Mouse (Mus musculus): ENCODE results near the gene Sbf1. TPM values are rescaled to one million over a fixed set of nuclear protein-coding genes. Genes with fewer than 3 reads are reported as not detected.

The Sbf1 gene
- polyA plus RNA-seq, 1 experiment from 2014 or later: 38.3 TPM

DNA sequence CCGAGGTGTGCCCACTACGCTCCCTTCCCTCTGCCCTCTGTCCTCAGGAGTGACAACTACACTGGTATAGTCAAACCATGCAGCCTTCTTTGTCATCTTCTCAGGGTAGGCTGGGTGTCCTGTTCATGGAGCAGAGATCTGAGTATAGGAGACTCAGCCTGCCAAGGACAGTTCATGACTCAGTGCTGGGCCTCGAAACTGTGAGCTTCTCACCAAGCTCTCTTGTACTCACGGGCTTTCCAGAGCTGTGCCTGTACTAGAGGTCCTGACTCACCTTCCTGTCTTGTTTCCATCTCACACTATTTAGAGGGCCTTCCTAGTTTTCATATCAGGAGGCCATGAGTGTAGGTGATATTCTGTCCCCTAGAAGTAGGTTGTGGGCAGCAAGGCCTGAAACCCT, 37.7 kb downstream of the Sbf1 start:
- 89% methylated on average over 4 of the region's 4 CpGs for WGBS
- Histone ChIP-seq H3K4me2 (no peak overlapping the region), H3K27ac (replicated peaks) (no peak overlapping the region), H3K9me3 (no peaks in the 10 kb centered on the region), H3K36me3 (peaks cover 87% of the 10 kb centered on the region), H3K9ac (no peak overlapping the region), H3K4me3 (no peak overlapping the region), H3K4me1 (no peaks in the 10 kb centered on the region), H3K27me3 (replicated peaks) (no peaks in the 10 kb centered on the region)
- ATAC-seq (ENCODE audit: extremely low read depth, insufficient number of reproducible peaks, low FRiP score, low TSS enrichment): no peak

DNA sequence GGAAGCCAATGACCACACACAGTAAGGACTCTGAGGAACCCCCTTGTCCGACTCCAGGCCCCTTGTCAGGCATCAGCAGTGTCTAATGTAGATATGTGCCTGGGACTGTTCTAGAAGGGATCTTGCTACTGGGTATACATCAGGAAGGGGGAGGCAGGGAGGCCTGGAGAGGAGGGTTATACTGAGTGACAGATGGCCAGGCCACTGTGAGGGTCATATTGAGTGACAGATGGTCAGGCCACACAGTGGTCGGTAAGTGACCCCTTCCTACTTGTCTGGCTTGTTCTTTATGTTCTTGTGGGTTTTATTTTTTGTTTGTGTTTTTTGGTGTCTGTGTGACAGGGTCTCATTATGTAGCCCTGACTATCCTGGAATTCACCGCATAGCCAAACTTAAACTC, 39.6 kb downstream of the Sbf1 start:
- Histone ChIP-seq H3K9me3 (no peaks in the 10 kb centered on the region), H3K4me2 (no peak overlapping the region), H3K4me1 (no peaks in the 10 kb centered on the region), H3K9ac (no peak overlapping the region), H3K27me3 (replicated peaks) (no peaks in the 10 kb centered on the region), H3K4me3 (no peak overlapping the region), H3K27ac (replicated peaks) (no peak overlapping the region), H3K36me3 (peaks cover 83% of the 10 kb centered on the region)
- 78% methylated on average over 3 of the region's 3 CpGs for WGBS
- ATAC-seq (ENCODE audit: extremely low read depth, insufficient number of reproducible peaks, low FRiP score, low TSS enrichment): no peak

DNA sequence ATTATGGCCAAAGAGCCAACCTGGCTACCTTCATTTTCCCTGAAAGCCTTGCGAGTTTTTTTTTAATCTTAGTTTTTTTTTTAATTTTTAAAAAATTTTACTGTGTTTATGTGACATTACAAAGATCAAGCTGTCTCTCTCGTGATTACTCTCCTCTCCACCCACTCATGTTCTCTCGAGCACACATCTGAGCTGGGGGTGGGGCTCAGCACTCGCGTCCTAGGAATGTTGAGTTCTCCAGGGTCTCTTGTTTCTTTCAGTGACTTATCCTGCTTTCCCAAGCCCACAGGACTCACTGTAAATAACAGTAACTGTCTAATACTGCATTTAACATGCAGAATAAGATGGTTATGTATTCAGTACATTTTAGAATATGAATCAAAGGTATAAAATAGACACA, 50.6 kb downstream of the Sbf1 start:
- no peaks in the 10 kb centered on the region for H3K9me3 ChIP-seq
- H3K36me3 ChIP-seq: peaks cover 70% of the 10 kb centered on the region
- H3K4me2 ChIP-seq: no peak overlapping the region
- H3K27ac ChIP-seq (replicated peaks): no peak overlapping the region
- no peaks in the 10 kb centered on the region for H3K27me3 ChIP-seq (replicated peaks)
- H3K4me1 ChIP-seq: no peaks in the 10 kb centered on the region
- no peak overlapping the region for H3K4me3 ChIP-seq
- 53% methylated on average over 5 of the region's 5 CpGs for WGBS
- no peak overlapping the region for H3K9ac ChIP-seq
- no peak for ATAC-seq (ENCODE audit: extremely low read depth, insufficient number of reproducible peaks, low FRiP score, low TSS enrichment)

DNA sequence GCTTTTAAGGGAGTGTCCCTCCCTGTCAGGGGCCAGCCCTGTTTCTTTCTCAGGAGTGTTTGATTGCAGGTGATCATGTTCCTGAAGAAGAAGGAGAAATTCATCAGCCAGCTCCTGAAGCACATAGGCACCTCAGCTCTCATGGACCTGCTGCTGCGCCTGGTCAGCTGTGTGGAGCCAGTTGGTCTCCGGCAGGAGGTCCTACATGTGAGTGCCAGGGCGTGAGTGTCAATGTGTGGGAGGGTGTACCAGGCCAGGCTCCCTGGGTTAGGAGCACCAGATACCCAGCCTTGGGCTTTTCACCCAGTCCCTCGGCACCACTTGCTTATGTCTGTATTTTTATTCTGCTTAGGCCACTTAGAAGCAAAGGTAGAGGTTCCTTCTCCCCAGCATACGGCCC, 56.1 kb downstream of the Sbf1 start:
- 91% methylated on average over 5 of the region's 5 CpGs for WGBS
- no peak for ATAC-seq (ENCODE audit: extremely low read depth, insufficient number of reproducible peaks, low FRiP score, low TSS enrichment)
- H3K27ac ChIP-seq (replicated peaks): no peak overlapping the region
- H3K4me3 ChIP-seq: no peak overlapping the region
- no peaks in the 10 kb centered on the region for H3K4me1 ChIP-seq
- no peak overlapping the region for H3K4me2 ChIP-seq
- H3K9me3 ChIP-seq: no peaks in the 10 kb centered on the region
- H3K9ac ChIP-seq: no peak overlapping the region
- no peaks in the 10 kb centered on the region for H3K27me3 ChIP-seq (replicated peaks)
- peaks cover 81% of the 10 kb centered on the region for H3K36me3 ChIP-seq

DNA sequence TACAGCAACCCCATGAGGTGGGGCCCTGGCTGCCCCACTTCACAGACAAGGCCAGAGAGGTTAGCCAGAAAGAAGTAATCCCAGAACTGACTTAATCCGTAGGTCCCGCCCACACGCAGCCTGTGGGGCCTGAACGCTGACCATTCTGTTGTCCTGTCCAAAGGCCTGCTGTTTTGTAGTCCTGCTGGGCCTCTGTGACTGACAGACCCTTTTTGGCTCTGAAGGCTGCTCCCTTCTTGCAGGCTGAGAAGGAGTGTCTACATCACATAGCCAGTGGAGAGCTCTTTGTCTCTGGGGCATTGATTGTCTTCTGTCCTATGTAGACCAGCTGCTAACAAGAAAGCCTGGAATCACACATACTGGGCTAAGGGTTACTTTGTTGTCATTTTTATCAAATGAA, 59.8 kb downstream of the Sbf1 start:
- Histone ChIP-seq H3K27me3 (replicated peaks) (no peaks in the 10 kb centered on the region), H3K9ac (no peak overlapping the region), H3K4me1 (no peaks in the 10 kb centered on the region), H3K27ac (replicated peaks) (no peak overlapping the region), H3K4me3 (no peak overlapping the region), H3K36me3 (peaks cover 71% of the 10 kb centered on the region), H3K9me3 (no peaks in the 10 kb centered on the region), H3K4me2 (no peak overlapping the region)
- ATAC-seq (ENCODE audit: extremely low read depth, insufficient number of reproducible peaks, low FRiP score, low TSS enrichment): no peak
- 88% methylated on average over 4 of the region's 4 CpGs for WGBS

DNA sequence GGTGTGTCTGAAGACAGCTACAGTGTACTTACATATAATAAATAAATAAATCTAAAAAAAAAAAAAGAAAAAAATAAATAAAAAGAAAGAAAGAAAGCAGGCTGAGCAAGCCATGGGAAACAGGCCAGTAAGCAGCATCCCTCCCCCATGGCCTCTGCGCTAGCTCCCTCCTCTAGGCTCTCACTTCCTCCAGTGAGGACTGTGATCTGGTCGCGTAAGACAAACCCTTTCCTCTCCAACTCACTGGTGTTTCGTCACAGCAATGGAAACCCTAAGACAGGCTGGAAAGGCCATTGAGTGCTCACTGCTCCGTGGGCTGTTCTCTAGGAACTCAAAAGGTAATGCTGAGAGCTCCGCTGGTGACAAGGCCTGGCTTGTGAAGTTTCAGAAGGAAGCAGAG, 66.0 kb downstream of the Sbf1 start:
- Histone ChIP-seq H3K36me3 (peaks cover 50% of the 10 kb centered on the region), H3K4me1 (no peaks in the 10 kb centered on the region), H3K27me3 (replicated peaks) (no peaks in the 10 kb centered on the region), H3K4me3 (no peak overlapping the region), H3K9ac (no peak overlapping the region), H3K27ac (replicated peaks) (no peak overlapping the region), H3K9me3 (no peaks in the 10 kb centered on the region), H3K4me2 (no peak overlapping the region)
- WGBS: 85% methylated on average over 6 of the region's 6 CpGs
- no peak for ATAC-seq (ENCODE audit: extremely low read depth, insufficient number of reproducible peaks, low FRiP score, low TSS enrichment)

DNA sequence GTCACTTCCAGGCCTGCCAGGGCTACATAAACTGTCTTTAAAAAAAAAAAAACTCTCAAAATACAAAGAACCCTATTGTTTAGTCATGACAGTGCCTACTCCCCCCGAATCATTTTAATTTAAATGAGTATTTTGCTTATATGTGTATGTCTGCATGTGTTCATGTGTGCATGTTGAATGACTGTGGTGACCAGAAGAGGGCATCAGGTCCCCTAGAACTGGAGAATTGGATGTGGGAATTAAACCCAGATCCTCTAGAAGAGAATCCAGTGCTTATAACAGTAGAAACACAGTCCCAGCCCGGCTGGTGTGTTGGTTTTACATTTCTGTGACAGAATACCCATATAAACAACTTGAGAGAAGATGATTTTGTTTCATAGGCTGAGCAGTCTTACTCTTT, 74.1 kb downstream of the Sbf1 start:
- peaks cover 46% of the 10 kb centered on the region for H3K36me3 ChIP-seq
- no peaks in the 10 kb centered on the region for H3K9me3 ChIP-seq
- 64% methylated on average over 2 of the region's 2 CpGs for WGBS
- no peak overlapping the region for H3K4me2 ChIP-seq
- H3K4me3 ChIP-seq: no peak overlapping the region
- no peak overlapping the region for H3K27ac ChIP-seq (replicated peaks)
- ATAC-seq (ENCODE audit: extremely low read depth, insufficient number of reproducible peaks, low FRiP score, low TSS enrichment): no peak
- peaks cover 14% of the 10 kb centered on the region for H3K4me1 ChIP-seq
- no peak overlapping the region for H3K9ac ChIP-seq
- no peaks in the 10 kb centered on the region for H3K27me3 ChIP-seq (replicated peaks)

DNA sequence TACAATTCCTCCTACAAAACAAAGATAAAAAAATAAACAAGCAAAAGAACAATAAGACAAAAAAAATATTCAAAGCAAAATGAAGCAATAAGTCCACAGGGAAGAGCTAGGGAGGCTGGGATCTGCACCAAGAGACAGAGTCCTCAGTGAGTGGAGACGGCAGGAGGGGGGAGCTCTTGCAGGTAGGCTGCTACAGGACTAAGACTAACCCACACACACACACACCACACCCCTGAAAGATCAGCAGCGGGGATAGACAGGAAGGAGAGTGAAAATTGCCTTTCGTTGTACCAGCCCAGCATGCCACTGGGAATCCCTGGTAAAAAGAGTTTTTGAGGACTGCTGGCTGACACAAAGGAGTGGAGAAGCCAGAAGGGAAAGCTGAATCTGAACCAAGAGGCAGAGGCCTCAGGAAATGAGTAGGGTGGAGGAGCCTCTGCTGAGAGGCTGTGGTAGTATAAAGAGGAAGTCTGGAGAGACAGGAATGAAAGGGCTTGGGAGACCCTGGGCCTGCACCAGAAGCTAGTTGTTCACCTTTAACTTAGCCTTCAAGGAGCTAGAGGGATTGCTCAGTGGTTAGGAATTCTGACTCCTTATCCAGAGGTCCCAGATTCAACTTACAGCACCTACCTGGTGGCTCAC, 75.2 kb downstream of the Sbf1 start:
- Histone ChIP-seq H3K36me3 (peaks cover 35% of the 10 kb centered on the region), H3K4me2 (no peak overlapping the region), H3K9me3 (no peaks in the 10 kb centered on the region), H3K9ac (no peak overlapping the region), H3K4me1 (peaks cover 14% of the 10 kb centered on the region), H3K27ac (replicated peaks) (peak overlapping the region; percentile 70), H3K27me3 (replicated peaks) (no peaks in the 10 kb centered on the region), H3K4me3 (no peak overlapping the region)
- 53% methylated on average over 3 of the region's 3 CpGs for WGBS
- ATAC-seq (ENCODE audit: extremely low read depth, insufficient number of reproducible peaks, low FRiP score, low TSS enrichment): no peak

Small RNA genes within 50 kb of the gene (microRNA-seq; reads per million reads assigned to microRNA genes)
- not detected for gene Mir6959

Other genes starting within 250 kb of the Sbf1 start
- 52.4 and 52.7 TPM in 2 replicates for gene Trabd, start 240.2 kb downstream of the Sbf1 start, polyA plus RNA-seq (2015; fragmentation: Nextera tagmentation; extraction: Ambion mirVana)
- 10.8 and 11.6 TPM in 2 replicates for gene Selenoo, start 226.2 kb downstream of the Sbf1 start, polyA plus RNA-seq (2015; fragmentation: Nextera tagmentation; extraction: Ambion mirVana)
- gene Tubgcp6, start 192.2 kb downstream of the Sbf1 start, polyA plus RNA-seq (2015; fragmentation: Nextera tagmentation; extraction: Ambion mirVana): 8.9 and 10.7 TPM in 2 replicates
- gene Hdac10, start 186.6 kb downstream of the Sbf1 start, polyA plus RNA-seq (2015; fragmentation: Nextera tagmentation; extraction: Ambion mirVana): 14.0 and 15.0 TPM in 2 replicates
- gene Mapk12, start 174.6 kb downstream of the Sbf1 start, polyA plus RNA-seq (2015; fragmentation: Nextera tagmentation; extraction: Ambion mirVana): 19.0 and 20.4 TPM in 2 replicates
- 3.8 and 4.0 TPM in 2 replicates for gene Mapk11, start 165.7 kb downstream of the Sbf1 start, polyA plus RNA-seq (2015; fragmentation: Nextera tagmentation; extraction: Ambion mirVana)
- 84.6 and 99.0 TPM in 2 replicates for gene Plxnb2, start 134.5 kb downstream of the Sbf1 start, polyA plus RNA-seq (2015; fragmentation: Nextera tagmentation; extraction: Ambion mirVana)
- gene Dennd6b, start 118.8 kb downstream of the Sbf1 start, polyA plus RNA-seq (2015; fragmentation: Nextera tagmentation; extraction: Ambion mirVana): 17.4 and 17.9 TPM in 2 replicates
- gene Ppp6r2, start 103.8 kb downstream of the Sbf1 start, polyA plus RNA-seq (2015; fragmentation: Nextera tagmentation; extraction: Ambion mirVana): 20.5 and 20.8 TPM in 2 replicates
- gene Adm2, start 7.4 kb upstream of the Sbf1 start, polyA plus RNA-seq (2015; fragmentation: Nextera tagmentation; extraction: Ambion mirVana): 0.66 and 0.85 TPM in 2 replicates
- 0.34 TPM in 1 of 2 replicates, not detected in the other for gene Miox, start 19.1 kb upstream of the Sbf1 start, polyA plus RNA-seq (2015; fragmentation: Nextera tagmentation; extraction: Ambion mirVana)
- 43.8 and 46.2 TPM in 2 replicates for gene Lmf2, start 40.3 kb upstream of the Sbf1 start, polyA plus RNA-seq (2015; fragmentation: Nextera tagmentation; extraction: Ambion mirVana)
- gene Ncaph2, start 40.4 kb upstream of the Sbf1 start, polyA plus RNA-seq (2015; fragmentation: Nextera tagmentation; extraction: Ambion mirVana): 94.1 and 109 TPM in 2 replicates
- 7.1 and 7.2 TPM in 2 replicates for gene Sco2, start 58.5 kb upstream of the Sbf1 start, polyA plus RNA-seq (2015; fragmentation: Nextera tagmentation; extraction: Ambion mirVana)
- 0.99 and 1.0 TPM in 2 replicates for gene Tymp, start 61.7 kb upstream of the Sbf1 start, polyA plus RNA-seq (2015; fragmentation: Nextera tagmentation; extraction: Ambion mirVana)
- 0.28 and 0.76 TPM in 2 replicates for gene Odf3b, start 64.0 kb upstream of the Sbf1 start, polyA plus RNA-seq (2015; fragmentation: Nextera tagmentation; extraction: Ambion mirVana)
- gene Klhdc7b, start 69.6 kb upstream of the Sbf1 start, polyA plus RNA-seq (2015; fragmentation: Nextera tagmentation; extraction: Ambion mirVana): 0.04 TPM in 1 of 2 replicates, not detected in the other
- not detected in 2 replicates for gene Syce3, start 95.2 kb upstream of the Sbf1 start, polyA plus RNA-seq (2015; fragmentation: Nextera tagmentation; extraction: Ambion mirVana)
- gene Cpt1b, start 110.6 kb upstream of the Sbf1 start, polyA plus RNA-seq (2015; fragmentation: Nextera tagmentation; extraction: Ambion mirVana): 139 and 147 TPM in 2 replicates
- gene C730034F03Rik, start 114.3 kb upstream of the Sbf1 start, polyA plus RNA-seq (2015; fragmentation: Nextera tagmentation; extraction: Ambion mirVana): 2.4 and 3.0 TPM in 2 replicates
- gene Gm44502, start 114.4 kb upstream of the Sbf1 start, polyA plus RNA-seq (2015; fragmentation: Nextera tagmentation; extraction: Ambion mirVana): 0.53 and 0.90 TPM in 2 replicates
- 65.1 and 71.5 TPM in 2 replicates for gene Chkb, start 114.6 kb upstream of the Sbf1 start, polyA plus RNA-seq (2015; fragmentation: Nextera tagmentation; extraction: Ambion mirVana)
- gene Mapk8ip2, start 138.6 kb upstream of the Sbf1 start, polyA plus RNA-seq (2015; fragmentation: Nextera tagmentation; extraction: Ambion mirVana): 0.27 and 0.45 TPM in 2 replicates
- gene Arsa, start 162.1 kb upstream of the Sbf1 start, polyA plus RNA-seq (2015; fragmentation: Nextera tagmentation; extraction: Ambion mirVana): 15.1 and 15.3 TPM in 2 replicates
- 1.7 and 2.0 TPM in 2 replicates for gene Shank3, start 184.3 kb upstream of the Sbf1 start, polyA plus RNA-seq (2015; fragmentation: Nextera tagmentation; extraction: Ambion mirVana)

Data from heart, embryonic 13.5 days (tissue).